Mouse (Mus musculus): ENCODE data around the gene Chd5. TPM values are rescaled to one million over a fixed set of nuclear protein-coding genes. Genes with fewer than 3 reads are reported as not detected.

The Chd5 gene
- total RNA-seq, 4 experiments from 2014 or later = 152 to 165 (median 162) TPM

- peak; percentile 82 to 89 for DNase-seq (ENCODE audit: low spot score in 2 of 2)
Observed at GRCm38 (mm10) chr4:152434836-152435235, 96.4 kb downstream of the Chd5 start.

GRCm38 (mm10) chr4:152435255-152435654, 96.8 kb downstream of the Chd5 start:
- DNase-seq (ENCODE audit: low spot score in 2 of 2) = peak in 1 of 2 experiments; percentile 75

Other genes starting within 250 kb of the Chd5 start
- gene Tnfrsf25, start 222.7 kb upstream of the Chd5 start, total RNA-seq (2022) = 1 to 10 TPM; 4.3 to 9.8 (median 6.3) TPM
- 1 to 10 TPM; 2.1 to 3.2 (median 2.6) TPM for gene Espn, start 186.3 kb upstream of the Chd5 start, total RNA-seq (2022)
- not detected for gene Hes2, start 179.8 kb upstream of the Chd5 start, total RNA-seq (2022)
- 100 to 1,000 TPM; 281 to 320 (median 303) TPM for gene Acot7, start 160.5 kb upstream of the Chd5 start, total RNA-seq (2022)
- gene Gpr153, start 64.4 kb upstream of the Chd5 start, total RNA-seq (2022) = 10 to 100 TPM; 27.5 to 40.2 (median 31.6) TPM
- under 1 TPM; 0.21 to 0.44 (median 0.30) TPM for gene Hes3, start 47.0 kb upstream of the Chd5 start, total RNA-seq (2022)
- gene Icmt, start 41.4 kb upstream of the Chd5 start, total RNA-seq (2022) = 10 to 100 TPM; 44.7 to 51.1 (median 47.3) TPM
- 10 to 100 TPM; 15.5 to 24.1 (median 19.5) TPM for gene Rnf207, start 19.7 kb upstream of the Chd5 start, total RNA-seq (2022)
- gene Rpl22, start 12.9 kb upstream of the Chd5 start, total RNA-seq (2022) = 100 to 1,000 TPM; 153 to 206 (median 187) TPM
- gene Nphp4, start 138.1 kb downstream of the Chd5 start, total RNA-seq (2022) = 10 to 100 TPM; 19.9 to 25.5 (median 22.3) TPM
- 100 to 1,000 TPM; 396 to 420 (median 413) TPM for gene Kcnab2, start 139.2 kb downstream of the Chd5 start, total RNA-seq (2022)